Mouse (Mus musculus) gastrocnemius, adult 2 months (tissue): Measurements from ENCODE around the gene Vmn1r36. TPM values are rescaled to one million over a fixed set of nuclear protein-coding genes. Genes with fewer than 3 reads are reported as not detected.
"Not testable (repeated sequence)": the region's sequence is repeated elsewhere in the genome, so short reads cannot be mapped to it uniquely, and the experiment has no call there.

ENCODE experiments used
- DNase-seq: peaks from one replicate; pipeline ENCODE4 v3.0.0; 2022
- H3K27ac ChIP-seq: fragments of 200-600 bp; 2 replicates; pipeline ENCODE4 v1.8.1; 2022; ENCODE audit warnings: mild to moderate bottlenecking
- H3K4me3 ChIP-seq: fragments of 200-600 bp; 2 replicates; pipeline ENCODE4 v1.8.1; 2022; ENCODE audit warnings: mild to moderate bottlenecking, moderate library complexity
- CTCF ChIP-seq: fragments of 200-600 bp; IDR thresholded peaks from 2 replicates; pipeline ENCODE4 v1.8.1; 2022; ENCODE audit warnings: antibody characterized with exemption, mild to moderate bottlenecking, moderate library complexity
- intact Hi-C: fragments of 180-260 bp; cut with DNase I; formaldehyde crosslinking; loops from one replicate; pipeline ENCODE4 v1.15.1; 2025
- long read RNA-seq, 2 experiments: library from polyadenylated mRNA; stranded (forward); transcript quantifications; one replicate each; pipeline ENCODE4 v2.0.0; 2021
- total RNA-seq, 2 experiments: library from RNA; stranded (reverse); gene quantifications; 2 replicates each; pipeline ENCODE4 v1.2.3; 2021

Vmn1r36 gene
- not detected for total RNA-seq
- long read RNA-seq, experiment 1, result 0 reads
- long read RNA-seq, experiment 2, result 0 reads

DNA sequence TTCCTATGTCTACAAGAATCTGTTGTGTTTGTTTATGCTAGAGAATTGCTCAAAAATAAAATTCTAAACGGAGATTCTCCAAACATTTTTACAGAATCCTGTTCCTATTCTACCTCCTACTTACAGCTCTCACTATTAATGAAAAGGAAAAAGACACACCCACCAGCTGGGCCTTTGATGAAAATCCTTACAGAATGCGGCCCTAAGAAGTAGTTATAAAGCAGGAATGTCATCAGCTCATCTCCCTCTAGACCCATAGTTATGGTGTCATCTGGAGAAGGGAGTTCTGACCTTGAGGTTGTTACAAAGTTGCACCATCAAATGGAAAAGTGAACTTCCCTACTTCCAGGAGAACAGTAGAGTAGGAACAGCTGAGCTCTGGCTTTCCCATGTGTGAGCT is at the start of gene Vmn1r36:
TSS of gene Vmn1r36 (minus strand) at position 101 of the 400 bp plus-strand sequence.
- H3K27ac ChIP-seq, H3K4me3 ChIP-seq, intact Hi-C loops, DNase-seq: not testable (repeated sequence)

DNA sequence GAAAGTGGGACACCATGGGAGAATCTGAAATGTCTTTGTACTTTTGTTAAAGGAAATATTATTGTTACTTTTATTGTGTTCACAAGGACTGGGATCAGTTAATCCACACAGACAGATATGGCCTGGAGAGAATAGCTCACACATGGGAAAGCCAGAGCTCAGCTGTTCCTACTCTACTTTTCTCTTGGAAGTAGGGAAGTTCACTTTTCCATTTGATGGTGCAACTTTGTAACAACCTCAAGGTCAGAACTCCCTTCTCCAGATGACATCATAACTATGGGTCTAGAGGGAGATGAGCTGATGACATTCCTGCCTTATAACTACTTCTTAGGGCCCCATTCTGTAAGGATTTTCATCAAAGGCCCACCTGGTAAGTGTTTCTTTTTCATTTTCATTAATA is 10.1 kb upstream of the Vmn1r36 start, which contains the start of gene Vmn1r37:
TSS of gene Vmn1r37 (plus strand) at position 301 of the 400 bp plus-strand sequence.
- H3K4me3 ChIP-seq, H3K27ac ChIP-seq, intact Hi-C loops, DNase-seq: not testable (repeated sequence)

- intact Hi-C loops, result no loop called here
- no peak for DNase-seq
- H3K4me3 ChIP-seq, result no peak overlapping the region
- no peak for TF ChIP-seq CTCF
- no peak overlapping the region for H3K27ac ChIP-seq
These were observed 5.1 kb downstream of the Vmn1r36 start for GRCm38 (mm10) chr6:66713854-66714253.

DNA sequence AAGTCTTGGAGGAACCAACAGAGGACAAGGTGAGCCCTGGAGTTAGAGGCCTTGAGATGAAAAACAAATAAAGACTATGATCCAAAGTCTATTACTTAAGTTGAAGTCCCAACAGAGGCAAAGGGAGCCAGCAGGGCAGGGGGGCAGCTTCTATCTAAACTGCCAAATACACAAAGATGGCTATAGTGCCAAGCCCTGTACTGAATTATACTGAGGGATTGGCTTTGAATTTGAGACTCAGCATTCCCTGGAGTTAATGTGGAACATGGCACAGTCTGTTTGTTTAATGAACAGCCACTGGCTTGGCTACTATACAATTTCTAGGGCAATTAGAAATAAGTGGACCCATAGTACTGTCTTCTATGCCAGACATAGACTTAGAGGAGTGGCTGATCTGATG is 10.1 kb downstream of the Vmn1r36 start:
- no peak for DNase-seq
- H3K4me3 ChIP-seq, result no peak overlapping the region
- intact Hi-C loops, result no loop called here
- TF ChIP-seq CTCF, result no peak
- no peak overlapping the region for H3K27ac ChIP-seq

DNA sequence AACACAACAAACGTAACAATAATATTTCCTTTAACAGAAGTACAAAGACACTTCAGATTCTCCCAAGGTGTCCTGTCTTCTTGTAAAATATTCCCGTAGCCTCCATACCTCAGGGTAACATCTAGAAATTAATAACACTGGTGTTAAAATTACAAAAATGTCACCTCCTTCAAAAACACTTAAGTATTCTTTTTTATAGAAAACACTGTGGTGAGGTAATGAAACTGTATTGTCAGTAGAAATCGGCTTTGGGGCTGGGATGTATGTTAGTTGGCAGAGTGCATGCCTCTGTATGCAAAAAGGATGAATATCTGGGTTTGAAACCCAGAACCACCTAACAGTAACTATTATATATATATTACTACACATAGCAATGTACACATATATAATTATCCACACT is 33.2 kb downstream of the Vmn1r36 start, which contains the start of gene Vmn1r35:
TSS of gene Vmn1r35 (minus strand) at position 101 of the 400 bp plus-strand sequence.
- no peak within 1 kb of the TSS for H3K4me3 ChIP-seq
- TF ChIP-seq CTCF, result no peak
- H3K27ac ChIP-seq, result no peak within 1 kb of the TSS
- DNase-seq, result no peak
- intact Hi-C loops, result no loop called here

Other genes with a start within 250 kb of the Vmn1r36 start
- gene Mad2l1, start 183.8 kb downstream of the Vmn1r36 start, total RNA-seq, result 1 to 10 TPM in 1 of 2 experiments, under 1 TPM in 1; 0.87 to 1.6 TPM
- not detected for gene Vmn1r32, start 159.1 kb downstream of the Vmn1r36 start, total RNA-seq
- not detected for gene Vmn1r33, start 100.9 kb downstream of the Vmn1r36 start, total RNA-seq
- gene Vmn1r34, start 75.3 kb downstream of the Vmn1r36 start, total RNA-seq, result not detected
- not detected for gene Vmn1r35, start 33.3 kb downstream of the Vmn1r36 start, total RNA-seq
- gene Vmn1r37, start 10.2 kb upstream of the Vmn1r36 start, total RNA-seq, result not detected
- gene Vmn1r38, start 63.5 kb upstream of the Vmn1r36 start, total RNA-seq, result not detected
- gene Vmn1r39, start 91.4 kb upstream of the Vmn1r36 start, total RNA-seq, result not detected
- gene Gng12, start 177.2 kb upstream of the Vmn1r36 start, total RNA-seq, result 10 to 100 TPM; 28.0 to 28.9 TPM